Mouse (Mus musculus): ENCODE measurements around the gene C77080.

Gene C77080

GRCm38 (mm10) chr4:129237843-129238441, 23.3 kb downstream of the C77080 start:
- no peak for DNase-seq (ENCODE audit: low spot score)

GRCm38 (mm10) chr4:129236236-129236813, 24.9 kb downstream of the C77080 start:
- DNase-seq (ENCODE audit: low spot score): no peak

- DNase-seq (ENCODE audit: low spot score): no peak
Observed at GRCm38 (mm10) chr4:129235147-129235546, 26.1 kb downstream of the C77080 start.

- DNase-seq (ENCODE audit: low spot score): no peak
Observed at GRCm38 (mm10) chr4:129234488-129234887, 26.7 kb downstream of the C77080 start.

- DNase-seq (ENCODE audit: low spot score): no peak
Observed at GRCm38 (mm10) chr4:129232561-129233360, 28.4 kb downstream of the C77080 start.

- DNase-seq (ENCODE audit: low spot score): no peak
Observed at GRCm38 (mm10) chr4:129231594-129232450, 29.4 kb downstream of the C77080 start.

GRCm38 (mm10) chr4:129230926-129231325, 30.3 kb downstream of the C77080 start:
- no peak for DNase-seq (ENCODE audit: low spot score)

GRCm38 (mm10) chr4:129227985-129228381, 33.2 kb downstream of the C77080 start:
- DNase-seq (ENCODE audit: low spot score): no peak

- no peak for DNase-seq (ENCODE audit: low spot score)
Observed at GRCm38 (mm10) chr4:129227170-129227984, 33.8 kb downstream of the C77080 start.

- DNase-seq (ENCODE audit: low spot score): no peak
Observed at GRCm38 (mm10) chr4:129226441-129226963, 34.7 kb downstream of the C77080 start.

GRCm38 (mm10) chr4:129225315-129225714, 35.9 kb downstream of the C77080 start:
- no peak for DNase-seq (ENCODE audit: low spot score)

- no peak for DNase-seq (ENCODE audit: low spot score)
Observed at GRCm38 (mm10) chr4:129223421-129224281, 37.6 kb downstream of the C77080 start.

GRCm38 (mm10) chr4:129222019-129222925, 38.9 kb downstream of the C77080 start:
- DNase-seq (ENCODE audit: low spot score): no peak

GRCm38 (mm10) chr4:129221097-129222010, 39.9 kb downstream of the C77080 start:
- no peak for DNase-seq (ENCODE audit: low spot score)

GRCm38 (mm10) chr4:129220376-129221089, 40.7 kb downstream of the C77080 start:
- no peak for DNase-seq (ENCODE audit: low spot score)

- no peak for DNase-seq (ENCODE audit: low spot score)
Observed at GRCm38 (mm10) chr4:129219198-129219597, 42.0 kb downstream of the C77080 start.

GRCm38 (mm10) chr4:129218569-129219175, 42.5 kb downstream of the C77080 start:
- no peak for DNase-seq (ENCODE audit: low spot score)
